Mouse (Mus musculus): ENCODE data around the gene Gm14743. TPM values are rescaled to one million over a fixed set of nuclear protein-coding genes. Genes with fewer than 3 reads are reported as not detected.

The Gm14743 gene
- polyA plus RNA-seq (2012; ENCODE audit: low replicate concordance) = not detected in 2 replicates

GRCm38 (mm10) chrX:78245821-78246220 is at the start of gene Gm14743:
TSS of gene Gm14743 (minus strand) at chrX:78245921.

Other genes with a start within 250 kb of the Gm14743 start
- not detected in 2 replicates for gene Obp1a, start 154.5 kb downstream of the Gm14743 start, polyA plus RNA-seq (2012; ENCODE audit: low replicate concordance)
- not detected in 2 replicates for gene Gm5938, start 120.5 kb downstream of the Gm14743 start, polyA plus RNA-seq (2012; ENCODE audit: low replicate concordance)
- not detected in 2 replicates for gene Obp1b, start 59.1 kb downstream of the Gm14743 start, polyA plus RNA-seq (2012; ENCODE audit: low replicate concordance)
- not detected in 2 replicates for gene 4930480E11Rik, start 123.7 kb upstream of the Gm14743 start, polyA plus RNA-seq (2012; ENCODE audit: low replicate concordance)